Mouse (Mus musculus) liver, embryonic 11.5 days (tissue): ENCODE measurements around the gene Nptxr. TPM values are rescaled to one million over a fixed set of nuclear protein-coding genes. Genes with fewer than 3 reads are reported as not detected.
"Not testable (repeated sequence)": the region's sequence is repeated elsewhere in the genome, so short reads cannot be mapped to it uniquely, and the experiment has no call there.

Experiments used
- ATAC-seq: fragments of 200-750 bp; cut with Nextera tagmentation; replicated peaks from 2 replicates; pipeline ENCODE4 v1.8.0; 2017; ENCODE audit warnings: moderate number of reproducible peaks, mild to moderate bottlenecking, moderate TSS enrichment, moderate library complexity; ENCODE audit not compliant: low FRiP score
- DNase-seq: peaks from one replicate; pipeline ENCODE4 v3.0.0-alpha.2; 2017; ENCODE audit warnings: low spot score
- H3K27ac ChIP-seq: fragments of 300-500 bp; sonication (generic); 2 replicates; pipeline ENCODE4 v1.5.1; 2014; ENCODE audit warnings: mild to moderate bottlenecking, low read depth, low read length, control low read depth
- H3K27me3 ChIP-seq: fragments of 300-500 bp; sonication (generic); replicated peaks from 2 replicates; pipeline ENCODE4 v1.6.1; 2014; ENCODE audit warnings: low read length, mixed read lengths; ENCODE audit not compliant: control insufficient read depth, insufficient read depth
- H3K36me3 ChIP-seq: fragments of 300-500 bp; sonication (generic); 2 replicates; pipeline ENCODE4 v1.6.1; 2014; ENCODE audit warnings: mild to moderate bottlenecking, low read length, moderate library complexity, mixed read lengths; ENCODE audit not compliant: control insufficient read depth, insufficient read depth
- H3K4me1 ChIP-seq: fragments of 300-500 bp; sonication (generic); replicated peaks from 2 replicates; pipeline ENCODE4 v1.6.1; 2014; ENCODE audit warnings: low read length, mixed read lengths; ENCODE audit not compliant: control insufficient read depth, insufficient read depth
- H3K4me2 ChIP-seq: fragments of 300-500 bp; sonication (generic); 2 replicates; pipeline ENCODE4 v1.6.1; 2014; ENCODE audit warnings: mild to moderate bottlenecking, control low read depth, moderate library complexity
- H3K4me3 ChIP-seq: fragments of 300-500 bp; sonication (generic); 2 replicates; pipeline ENCODE4 v1.5.1; 2014; ENCODE audit warnings: low read depth, low read length, control low read depth
- H3K9ac ChIP-seq: fragments of 300-500 bp; sonication (generic); 2 replicates; pipeline ENCODE4 v1.6.1; 2014; ENCODE audit warnings: low read depth, low read length, control low read depth
- H3K9me3 ChIP-seq: fragments of 300-500 bp; sonication (generic); 2 replicates; pipeline ENCODE4 v1.6.1; 2016; ENCODE audit warnings: low read length, inconsistent platforms, mixed read lengths; ENCODE audit not compliant: control insufficient read depth
- WGBS: fragments of 180-500 bp; shearing (Covaris S2); extraction: QIAGEN DNeasy Blood & Tissue Kit; methylation state at CpG from one replicate; pipeline ENCODE4 v1.1.7; 2014; 5-methylcytosine and 5-hydroxymethylcytosine counted together
- polyA plus RNA-seq: library from polyadenylated mRNA; unstranded; fragments of >200 nt; fragmentation: Nextera tagmentation; extraction: Ambion mirVana; gene quantifications from 2 replicates; pipeline ENCODE4 v1.2.1, GENCODE M21; 2014

The Nptxr gene
- polyA plus RNA-seq, 1 experiment from 2014 or later: 0.43 TPM

- peaks cover 16% of the 10 kb centered on the region for H3K4me1 ChIP-seq
- 81% methylated on average over 9 of the region's 9 CpGs for WGBS
- H3K9me3 ChIP-seq: no peaks in the 10 kb centered on the region
- DNase-seq: no peak
- H3K4me2 ChIP-seq: no peak overlapping the region
- ATAC-seq: no peak
- H3K27ac ChIP-seq: no peak overlapping the region
- H3K4me3 ChIP-seq: no peak overlapping the region
- no peak overlapping the region for H3K9ac ChIP-seq
- H3K36me3 ChIP-seq: peaks cover 12% of the 10 kb centered on the region
- peaks cover 2% of the 10 kb centered on the region; the same call in 1 of the 2 replicates for H3K27me3 ChIP-seq
Measured at GRCm38 (mm10) chr15:79826221-79826935, 21.8 kb upstream of the Nptxr start.

GRCm38 (mm10) chr15:79825146-79825825 lies 20.7 kb upstream of the Nptxr start:
- 59% methylated on average over 14 of the region's 14 CpGs for WGBS
- Histone ChIP-seq H3K4me1 (peaks cover 16% of the 10 kb centered on the region), H3K4me3 (no peak overlapping the region), H3K36me3 (peaks cover 12% of the 10 kb centered on the region), H3K9me3 (no peaks in the 10 kb centered on the region), H3K27me3 (peaks cover 2% of the 10 kb centered on the region; the same call in 1 of the 2 replicates), H3K27ac (no peak overlapping the region), H3K9ac (no peak overlapping the region), H3K4me2 (no peak overlapping the region)
- ATAC-seq (no peak), DNase-seq (no peak)

GRCm38 (mm10) chr15:79823588-79824280 lies 19.2 kb upstream of the Nptxr start:
- H3K4me1 ChIP-seq: peaks cover 8% of the 10 kb centered on the region; the same call in 1 of the 2 replicates
- H3K4me2 ChIP-seq: no peak overlapping the region
- H3K4me3 ChIP-seq: no peak overlapping the region
- DNase-seq (no peak), ATAC-seq (no peak)
- H3K9me3 ChIP-seq: no peaks in the 10 kb centered on the region
- 50% methylated on average over 19 of the region's 19 CpGs for WGBS
- no peaks in the 10 kb centered on the region for H3K27me3 ChIP-seq
- no peak overlapping the region for H3K27ac ChIP-seq
- no peak overlapping the region for H3K9ac ChIP-seq
- peaks cover 12% of the 10 kb centered on the region for H3K36me3 ChIP-seq

- WGBS: 57% methylated on average over 13 of the region's 13 CpGs
- Histone ChIP-seq H3K27me3 (no peaks in the 10 kb centered on the region), H3K27ac (no peak overlapping the region), H3K4me3 (no peak overlapping the region), H3K36me3 (peaks cover 5% of the 10 kb centered on the region), H3K9me3 (no peaks in the 10 kb centered on the region), H3K9ac (no peak overlapping the region), H3K4me2 (no peak overlapping the region), H3K4me1 (peaks cover 8% of the 10 kb centered on the region; the same call in 1 of the 2 replicates)
- no peak for DNase-seq
- ATAC-seq: no peak; the same call in 1 of the 2 replicates
Measured at GRCm38 (mm10) chr15:79822265-79823199, 18.0 kb upstream of the Nptxr start.

GRCm38 (mm10) chr15:79818325-79818724 lies 13.8 kb upstream of the Nptxr start:
- 74% methylated on average over 4 of the region's 4 CpGs for WGBS
- H3K4me2 ChIP-seq: no peak overlapping the region
- H3K4me1 ChIP-seq: peaks cover 5% of the 10 kb centered on the region; the same call in 1 of the 2 replicates
- no peak overlapping the region for H3K9ac ChIP-seq
- no peaks in the 10 kb centered on the region for H3K36me3 ChIP-seq
- no peak overlapping the region for H3K4me3 ChIP-seq
- H3K27ac ChIP-seq: no peak overlapping the region
- no peaks in the 10 kb centered on the region for H3K27me3 ChIP-seq
- H3K9me3 ChIP-seq: no peaks in the 10 kb centered on the region
- ATAC-seq: no peak
- no peak for DNase-seq

GRCm38 (mm10) chr15:79813666-79814258 lies 9.2 kb upstream of the Nptxr start:
- ATAC-seq (no peak), DNase-seq (no peak)
- H3K36me3 ChIP-seq: no peaks in the 10 kb centered on the region
- H3K4me1 ChIP-seq: no peaks in the 10 kb centered on the region
- H3K27me3 ChIP-seq: peaks cover 5% of the 10 kb centered on the region; the same call in 1 of the 2 replicates
- H3K27ac ChIP-seq: no peak overlapping the region
- no peak overlapping the region for H3K4me3 ChIP-seq
- H3K4me2 ChIP-seq: no peak overlapping the region
- H3K9ac ChIP-seq: no peak overlapping the region
- 40% methylated on average over 8 of the region's 8 CpGs for WGBS
- no peaks in the 10 kb centered on the region for H3K9me3 ChIP-seq

GRCm38 (mm10) chr15:79812840-79813239 lies 8.3 kb upstream of the Nptxr start:
- ATAC-seq, H3K4me3 ChIP-seq, H3K27me3 ChIP-seq, H3K27ac ChIP-seq, DNase-seq, H3K9me3 ChIP-seq, H3K4me1 ChIP-seq, H3K9ac ChIP-seq, H3K4me2 ChIP-seq, H3K36me3 ChIP-seq: not testable (repeated sequence)
- 47% methylated on average over 2 of the region's 2 CpGs for WGBS

- Histone ChIP-seq H3K4me3 (no peak overlapping the region), H3K4me1 (no peaks in the 10 kb centered on the region), H3K27ac (no peak overlapping the region), H3K9me3 (no peaks in the 10 kb centered on the region), H3K27me3 (peaks cover 24% of the 10 kb centered on the region), H3K4me2 (no peak overlapping the region), H3K36me3 (no peaks in the 10 kb centered on the region), H3K9ac (no peak overlapping the region)
- no peak for DNase-seq
- WGBS: 62% methylated on average over 4 of the region's 4 CpGs
- no peak for ATAC-seq
Measured at GRCm38 (mm10) chr15:79810997-79811396, 6.4 kb upstream of the Nptxr start.
